7 mouse cellular contexts compared by ENCODE assay signal in the genomic region with DNA sequence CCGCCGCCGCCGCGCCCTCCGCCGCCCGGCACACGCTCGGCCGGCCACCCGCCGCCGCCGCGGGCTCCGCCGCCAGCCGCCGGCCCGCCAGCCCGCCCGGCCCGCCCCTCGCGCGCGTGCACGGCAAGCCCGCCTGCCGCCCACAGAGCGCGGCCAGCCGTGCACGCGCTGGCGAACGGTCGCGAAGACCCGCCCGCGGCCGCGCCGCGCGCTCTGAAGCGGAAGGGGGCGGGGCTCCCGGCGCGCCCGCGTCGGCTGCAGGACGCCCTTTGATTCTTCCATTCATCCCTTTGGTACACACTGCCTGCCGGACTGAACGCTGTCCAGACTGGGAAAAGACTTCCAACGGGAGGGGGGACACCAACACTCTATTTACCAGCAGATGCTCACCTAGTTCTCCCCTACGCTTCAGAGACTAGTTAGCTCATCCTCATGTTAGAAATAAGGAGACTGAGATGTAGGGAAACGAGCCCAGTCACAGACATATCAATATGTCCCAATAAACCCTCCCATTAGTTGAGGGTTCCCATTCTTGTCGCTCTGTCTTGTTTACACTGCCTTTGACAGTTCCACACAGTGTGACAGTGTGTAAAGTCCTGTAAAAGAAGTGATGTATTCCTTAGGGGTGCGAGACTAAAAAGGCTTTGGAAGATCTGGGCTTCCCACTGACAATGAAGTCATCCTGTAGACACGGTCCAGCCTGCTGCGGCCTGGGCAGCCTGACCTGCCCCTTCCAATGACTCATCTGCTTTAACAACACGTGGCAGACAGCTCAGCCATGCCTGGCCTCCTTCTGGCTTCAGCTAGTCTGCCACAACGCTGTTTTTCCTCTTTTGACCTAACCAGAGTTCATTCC. TPM values are rescaled to one million over a fixed set of nuclear protein-coding genes. Genes with fewer than 3 reads are reported as not detected.
DNase-seq lines count a peak whose midpoint lies in the region; ATAC-seq and TF ChIP-seq lines count a peak whose summit lies in the region.

TSS of gene Mast2 (minus strand) at position 58 of the 856 bp plus-strand sequence.

- H3K27ac ChIP-seq in embryonic facial prominence, embryonic 12.5 days, result peak within 1 kb of the TSS; percentile 91
- peak within 1 kb of the TSS; percentile 9; the same call in 1 of the 2 replicates for H3K27ac ChIP-seq in kidney, adult 2 months (ENCODE audit: insufficient read depth, low read depth, low read length)
- peak within 1 kb of the TSS; percentile 91 for H3K27ac ChIP-seq in limb, embryonic 12.5 days
- peak within 1 kb of the TSS; percentile 97 for H3K27ac ChIP-seq in midbrain, embryonic 15.5 days
- H3K27ac ChIP-seq in spleen, adult 2 months (ENCODE audit: insufficient read depth, low read length), result peak within 1 kb of the TSS; percentile 55

- TF ChIP-seq POLR2A in kidney, adult 2 months (IDR thresholded peaks at IDR 0.05; ENCODE audit: low read depth, low read length), result no peak
- no peak for TF ChIP-seq POLR2A in spleen, adult 2 months (IDR thresholded peaks at IDR 0.05; ENCODE audit: low read depth, low read length)

- H3K27me3 ChIP-seq in embryonic facial prominence, embryonic 12.5 days, result no peaks in the 10 kb centered on the region
- H3K27me3 ChIP-seq in kidney, adult 2 months (replicated peaks; ENCODE audit: control insufficient read depth, insufficient read depth, low read length), result no peaks in the 10 kb centered on the region
- no peaks in the 10 kb centered on the region for H3K27me3 ChIP-seq in limb, embryonic 12.5 days
- no peaks in the 10 kb centered on the region for H3K27me3 ChIP-seq in midbrain, embryonic 15.5 days (replicated peaks)
- peaks cover 3% of the 10 kb centered on the region; the same call in 1 of the 2 replicates for H3K27me3 ChIP-seq in spleen, adult 2 months (ENCODE audit: control insufficient read depth, insufficient read depth, low read length)

- peak within 1 kb of the TSS; percentile 99 for H3K4me3 ChIP-seq in embryonic facial prominence, embryonic 12.5 days
- H3K4me3 ChIP-seq in kidney, adult 2 months (ENCODE audit: insufficient read depth, low read depth, low read length), result peak within 1 kb of the TSS; percentile 95
- H3K4me3 ChIP-seq in limb, embryonic 12.5 days (replicated peaks), result peak within 1 kb of the TSS; percentile 98
- H3K4me3 ChIP-seq in midbrain, embryonic 15.5 days, result peak within 1 kb of the TSS; percentile 94
- H3K4me3 ChIP-seq in spleen, adult 2 months (ENCODE audit: extremely low read depth, insufficient read depth, insufficient read length), result peak within 1 kb of the TSS; percentile 72

- WGBS in embryonic facial prominence, embryonic 12.5 days, result 3% methylated on average over 55 of the region's 68 CpGs
- 7% methylated on average over 68 of the region's 68 CpGs for WGBS in kidney, adult 2 months
- WGBS in limb, embryonic 12.5 days, result 7% methylated on average over 24 of the region's 68 CpGs
- WGBS in midbrain, embryonic 15.5 days, result 1% methylated on average over 45 of the region's 68 CpGs
- 9% methylated on average over 56 of the region's 68 CpGs for whole genome bisulfite sequencing in spleen, adult 2 months

- peak within 1 kb of the TSS; percentile 60 for H3K4me2 ChIP-seq in embryonic facial prominence, embryonic 12.5 days (replicated peaks)
- H3K4me2 ChIP-seq in limb, embryonic 12.5 days, result peak within 1 kb of the TSS; percentile 67
- H3K4me2 ChIP-seq in midbrain, embryonic 15.5 days, result peak within 1 kb of the TSS; percentile 65

- peak; percentile 88 for DNase-seq in adrenal gland, postnatal 25 days
- peak; percentile 84 to 91 for DNase-seq in heart, adult 18-20 months
- DNase-seq in kidney, adult 2 months, result peak; percentile 92
- DNase-seq in spleen, adult 2 months (ENCODE audit: low read depth in 1 of 2, low spot score in 2 of 2), result peak; percentile 59 to 79

- ATAC-seq in embryonic facial prominence, embryonic 12.5 days (ENCODE audit: insufficient number of reproducible peaks, insufficient read depth, low FRiP score, low TSS enrichment), result peak; percentile 83
- ATAC-seq in limb, embryonic 12.5 days (ENCODE audit: insufficient number of reproducible peaks, insufficient read depth, low FRiP score, low TSS enrichment, low read depth), result peak; percentile 89
- peak; percentile 94 for ATAC-seq in midbrain, embryonic 15.5 days (replicated peaks)

- peak within 1 kb of the TSS; percentile 95 for H3K9ac ChIP-seq in embryonic facial prominence, embryonic 12.5 days
- H3K9ac ChIP-seq in limb, embryonic 12.5 days (replicated peaks), result peak within 1 kb of the TSS; percentile 96
- H3K9ac ChIP-seq in midbrain, embryonic 15.5 days, result peak within 1 kb of the TSS; percentile 97

- no peaks in the 10 kb centered on the region for H3K36me3 ChIP-seq in embryonic facial prominence, embryonic 12.5 days
- no peaks in the 10 kb centered on the region for H3K36me3 ChIP-seq in kidney, adult 2 months (ENCODE audit: control insufficient read depth, insufficient read depth, low read length)
- H3K36me3 ChIP-seq in limb, embryonic 12.5 days, result no peaks in the 10 kb centered on the region
- no peaks in the 10 kb centered on the region for H3K36me3 ChIP-seq in midbrain, embryonic 15.5 days (replicated peaks)
- no peaks in the 10 kb centered on the region for H3K36me3 ChIP-seq in spleen, adult 2 months (ENCODE audit: control insufficient read depth, insufficient read depth, low read length)

- TF ChIP-seq CTCF in kidney, adult 2 months (conservative IDR thresholded peaks at IDR 0.05; ENCODE audit: insufficient read depth, insufficient read length, low read depth, low read length), result no peak
- TF ChIP-seq CTCF in spleen, adult 2 months (IDR thresholded peaks at IDR 0.05; ENCODE audit: extremely low read depth, insufficient read depth, insufficient read length, insufficient replicate concordance), result no peak

- H3K4me1 ChIP-seq in embryonic facial prominence, embryonic 12.5 days, result peaks cover 20% of the 10 kb centered on the region
- no peaks in the 10 kb centered on the region; the same call in 1 of the 2 replicates for H3K4me1 ChIP-seq in kidney, adult 2 months (ENCODE audit: control insufficient read depth, insufficient read depth, low read length)
- H3K4me1 ChIP-seq in limb, embryonic 12.5 days (replicated peaks), result peaks cover 21% of the 10 kb centered on the region
- peaks cover 26% of the 10 kb centered on the region for H3K4me1 ChIP-seq in midbrain, embryonic 15.5 days
- peaks cover 3% of the 10 kb centered on the region for H3K4me1 ChIP-seq in spleen, adult 2 months (ENCODE audit: control insufficient read depth, insufficient read depth, insufficient read length)

- H3K9me3 ChIP-seq in embryonic facial prominence, embryonic 12.5 days, result no peaks in the 10 kb centered on the region
- peaks cover 7% of the 10 kb centered on the region; the same call in 1 of the 2 replicates for H3K9me3 ChIP-seq in limb, embryonic 12.5 days
- H3K9me3 ChIP-seq in midbrain, embryonic 15.5 days, result no peaks in the 10 kb centered on the region

RNA-seq across cellular contexts. Expression of gene Mast2, which starts in this region (rescaled TPM):
- total RNA-seq in adrenal gland, postnatal 25 days (2021), result 40.7 and 46.7 TPM in 2 replicates
- polyA plus RNA-seq in embryonic facial prominence, embryonic 12.5 days (2016; fragmentation: Nextera tagmentation; extraction: Ambion mirVana), result 21.7 and 24.9 TPM in 2 replicates
- 100 to 1,000 TPM; 105 to 111 TPM for total RNA-seq in heart, adult 18-20 months (2021)
- 45.1 and 61.9 TPM in 2 replicates for polyA plus RNA-seq in kidney, adult 2 months (2012; rRNA removed)
- 21.1 and 22.0 TPM in 2 replicates for polyA plus RNA-seq in limb, embryonic 12.5 days (2016; fragmentation: Nextera tagmentation; extraction: Ambion mirVana)
- polyA plus RNA-seq in midbrain, embryonic 15.5 days (2015; fragmentation: Nextera tagmentation; extraction: Ambion mirVana), result 54.5 and 59.1 TPM in 2 replicates
- 35.6 and 53.6 TPM in 2 replicates for polyA plus RNA-seq in spleen, adult 2 months (2012; rRNA removed)

Comparison
In these comparisons a context has a peak if more than half of its experiments do, and no peak if none do; other contexts are left out.
1. Peak in every context shown above with its lines: DNase-seq, ATAC-seq, H3K4me3 ChIP-seq and H3K27ac ChIP-seq.
2. H3K27ac ChIP-seq: peak in every context shown above with its lines; median percentile 97 in midbrain, embryonic 15.5 days; 91 in embryonic facial prominence, embryonic 12.5 days; 91 in limb, embryonic 12.5 days; 55 in spleen, adult 2 months; 9 in kidney, adult 2 months.